30 mouse cellular contexts compared by ENCODE assay signal in the genomic region with DNA sequence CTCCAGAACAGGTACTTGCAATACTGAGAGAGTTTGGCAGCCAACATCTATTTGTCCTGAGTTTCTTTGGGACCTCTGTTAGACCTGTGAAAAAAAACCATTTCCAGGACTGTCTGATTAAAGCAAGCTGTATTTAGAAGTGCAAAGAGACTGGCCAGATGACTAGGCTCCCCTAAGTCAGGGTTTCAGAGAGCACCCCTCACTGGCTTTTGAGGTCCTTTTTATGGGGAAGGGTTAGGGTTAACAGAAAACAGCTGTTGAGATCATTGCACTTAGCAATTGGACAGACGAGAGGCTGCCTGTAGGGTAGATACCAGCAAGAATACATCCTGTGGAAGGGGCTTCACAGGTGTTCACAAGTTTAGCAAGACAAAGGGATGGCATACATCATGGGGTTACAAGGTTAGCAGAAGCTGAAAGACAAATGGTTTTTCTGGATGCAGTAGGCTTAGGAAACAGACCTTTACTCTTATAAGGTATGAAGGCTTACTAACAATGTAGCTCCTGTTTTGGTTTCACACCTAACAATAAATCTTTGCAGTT. TPM values are rescaled to one million over a fixed set of nuclear protein-coding genes. Genes with fewer than 3 reads are reported as not detected.
A peak's percentile ranks its signal among the peaks of the same experiment; 100 is the strongest.
DNase-seq lines count a peak whose midpoint lies in the region; ATAC-seq and TF ChIP-seq lines count a peak whose summit lies in the region.
"Had no signal": no experiment of that assay in that cellular context is flagged by ENCODE, and none has a peak within 500 bp of the region (broad histone marks: within the 10 kb centered on the region; RNA-seq: fewer than 3 reads in every experiment).

No protein-coding gene starts in this region.

- no peaks in the 10 kb centered on the region for H3K9me3 ChIP-seq in stomach, postnatal 0 days (ENCODE audit: control insufficient read depth, low read length)
- H3K9me3 ChIP-seq: forebrain, embryonic 13.5 days; hindbrain, embryonic 12.5 days; limb, embryonic 12.5 days; liver, embryonic 15.5 days; midbrain, embryonic 10.5 days; midbrain, embryonic 15.5 days had no signal

- no peaks in the 10 kb centered on the region for H3K36me3 ChIP-seq in thymus, adult 2 months (ENCODE audit: control insufficient read depth, insufficient read depth, low read length)
- no peaks in the 10 kb centered on the region for H3K36me3 ChIP-seq in stomach, postnatal 0 days (ENCODE audit: control insufficient read depth, insufficient read depth, low read length)
- H3K36me3 ChIP-seq: hindbrain, embryonic 12.5 days; limb, embryonic 12.5 days; liver, embryonic 15.5 days; midbrain, embryonic 10.5 days; midbrain, embryonic 15.5 days had no signal

- no peak overlapping the region for H3K9ac ChIP-seq in stomach, postnatal 0 days (ENCODE audit: low read length)
- H3K9ac ChIP-seq: forebrain, embryonic 13.5 days; hindbrain, embryonic 12.5 days; limb, embryonic 12.5 days; liver, embryonic 15.5 days; lung, embryonic 14.5 days; midbrain, embryonic 15.5 days had no signal

- H3K4me3 ChIP-seq in thymus, adult 2 months (ENCODE audit: control insufficient read depth, insufficient read depth, low read length), result no peak overlapping the region
- H3K4me3 ChIP-seq in stomach, postnatal 0 days (ENCODE audit: low read depth, low read length), result no peak overlapping the region
- H3K4me3 ChIP-seq: forebrain, embryonic 13.5 days; gastrocnemius, adult 2 months; hindbrain, embryonic 12.5 days; limb, embryonic 12.5 days; liver, embryonic 15.5 days; midbrain, embryonic 10.5 days; midbrain, embryonic 15.5 days had no signal

- H3K27me3 ChIP-seq in thymus, adult 2 months (ENCODE audit: control insufficient read depth, insufficient read depth, low read length), result no peaks in the 10 kb centered on the region
- H3K27me3 ChIP-seq in stomach, postnatal 0 days (ENCODE audit: control insufficient read depth, insufficient read depth, low read length), result no peaks in the 10 kb centered on the region
- H3K27me3 ChIP-seq: forebrain, embryonic 13.5 days; hindbrain, embryonic 12.5 days; limb, embryonic 12.5 days; liver, embryonic 15.5 days; midbrain, embryonic 15.5 days had no signal

- TF ChIP-seq CTCF in thymus, adult 2 months (IDR thresholded peaks at IDR 0.05; ENCODE audit: borderline replicate concordance, control insufficient read depth, extremely low read depth, insufficient read depth, low read length, poor library complexity), result no peak
- no peak for TF ChIP-seq CTCF in stomach, postnatal 0 days (IDR thresholded peaks at IDR 0.05; ENCODE audit: low read depth)

- peak; percentile 6 to 14 for DNase-seq in thymus, postnatal 10 days (ENCODE audit: low spot score in 2 of 2)
- DNase-seq in thymus, adult 2 months, result no peak
- DNase-seq in ZHBTc4 (ENCODE audit: low read depth, low spot score), result peak; percentile 20
- peak; percentile 23 for DNase-seq in embryo, embryonic 11.5 days (ENCODE audit: low read depth, low spot score)
- DNase-seq in mesoderm, embryonic 11.5 days (ENCODE audit: low read depth, low spot score), result peak; percentile 45
- no peak for DNase-seq in stomach, postnatal 0 days (ENCODE audit: low spot score)
- DNase-seq: adrenal gland, postnatal 14 days; B cell, adult 2 months; cerebellum, adult 11 months; cerebellum, postnatal 14 days; gastrocnemius, adult 2 months; gastrocnemius, postnatal 36 days; heart, adult 18-20 months; heart, postnatal 36 days; kidney, adult 9 months; kidney, postnatal 10 days; layer of hippocampus, postnatal 36 days; lung, embryonic 14.5 days; lung, postnatal 14 days; right cerebral cortex, adult 18-20 months; right cerebral cortex, postnatal 4 days had no signal

- no peak overlapping the region for H3K4me2 ChIP-seq in stomach, postnatal 0 days (replicated peaks; ENCODE audit: low read depth)
- H3K4me2 ChIP-seq: forebrain, embryonic 13.5 days; heart, embryonic 11.5 days; hindbrain, embryonic 12.5 days; limb, embryonic 12.5 days; liver, embryonic 15.5 days; lung, embryonic 14.5 days; midbrain, embryonic 15.5 days had no signal

- 13% methylated on average over 1 of the region's 1 CpGs for WGBS in thymus, adult 2 months
- 15% methylated on average over 1 of the region's 1 CpGs for WGBS in stomach, postnatal 0 days

- no peak for TF ChIP-seq POLR2A in thymus, adult 2 months (IDR thresholded peaks at IDR 0.05; ENCODE audit: control insufficient read depth, extremely low read depth, insufficient read depth, low read length, poor library complexity)

- H3K4me1 ChIP-seq in thymus, adult 2 months (replicated peaks; ENCODE audit: control insufficient read depth, insufficient read depth, low read length), result no peaks in the 10 kb centered on the region
- H3K4me1 ChIP-seq in stomach, postnatal 0 days (replicated peaks; ENCODE audit: control insufficient read depth, insufficient read depth), result no peaks in the 10 kb centered on the region
- H3K4me1 ChIP-seq: forebrain, embryonic 13.5 days; hindbrain, embryonic 12.5 days; liver, embryonic 15.5 days; midbrain, embryonic 10.5 days; midbrain, embryonic 15.5 days had no signal

- ATAC-seq in frontal cortex, adult (ENCODE audit: low TSS enrichment), result no peak
- ATAC-seq in stomach, postnatal 0 days (ENCODE audit: low FRiP score, low TSS enrichment), result no peak
- ATAC-seq: forebrain, embryonic 13.5 days; intestine, postnatal 0 days; midbrain, embryonic 15.5 days had no signal

- no peak for TF ChIP-seq EP300 in stomach, postnatal 0 days (optimal IDR thresholded peaks at IDR 0.05)

- no peak overlapping the region for H3K27ac ChIP-seq in thymus, adult 2 months (ENCODE audit: control insufficient read depth, insufficient read depth, low read length)
- H3K27ac ChIP-seq in stomach, postnatal 0 days (replicated peaks), result no peak overlapping the region
- H3K27ac ChIP-seq: forebrain, embryonic 13.5 days; gastrocnemius, adult 2 months; hindbrain, embryonic 12.5 days; limb, embryonic 12.5 days; liver, embryonic 15.5 days; midbrain, embryonic 10.5 days; midbrain, embryonic 15.5 days had no signal

RNA-seq across cellular contexts. Expression of gene Lpgat1, which starts 19.3 kb away (rescaled TPM):
- polyA plus RNA-seq in thymus, adult 2 months (2012; rRNA removed), result 10.9 and 11.2 TPM in 2 replicates
- polyA plus RNA-seq in stomach, postnatal 0 days (2015; fragmentation: Nextera tagmentation; extraction: Ambion mirVana), result 28.9 and 32.3 TPM in 2 replicates

Comparison
In these comparisons a context has a peak if more than half of its experiments do, and no peak if none do; other contexts are left out.
1. DNase-seq: peak in thymus, postnatal 10 days (2 of 2), ZHBTc4 (single experiment), embryo, embryonic 11.5 days (single experiment) and mesoderm, embryonic 11.5 days (single experiment); none in thymus, adult 2 months (single experiment) and stomach, postnatal 0 days (single experiment).